Mouse (Mus musculus) gastrocnemius, adult 18-20 months (tissue): ENCODE measurements around the gene Gm49320. TPM values are rescaled to one million over a fixed set of nuclear protein-coding genes. Genes with fewer than 3 reads are reported as not detected.
A peak's percentile ranks its signal among the peaks of the same experiment; 100 is the strongest.
"Not testable (repeated sequence)": the region's sequence is repeated elsewhere in the genome, so short reads cannot be mapped to it uniquely, and the experiment has no call there.

Source experiments
- DNase-seq: peaks from one replicate; pipeline ENCODE4 v3.0.0; 2021; ENCODE audit warnings: low spot score
- total RNA-seq, 2 experiments: library from RNA; stranded (reverse); gene quantifications; 2 replicates each; pipeline ENCODE4 v1.2.3; 2021

Gene Gm49320
- total RNA-seq, 2 experiments from 2014 or later: 0.14 TPM; not detected in 1

GRCm38 (mm10) chr8:4226323-4226722 lies 12.3 kb upstream of the Gm49320 start:
- DNase-seq: no peak

GRCm38 (mm10) chr8:4226739-4227347 lies 11.8 kb upstream of the Gm49320 start, which contains the start of gene Lrrc8e:
TSS of gene Lrrc8e (plus strand) at chr8:4226827.
- DNase-seq: no peak

GRCm38 (mm10) chr8:4227919-4228318 lies 10.7 kb upstream of the Gm49320 start:
- DNase-seq: no peak

- no peak for DNase-seq
Measured at GRCm38 (mm10) chr8:4229784-4230183, 8.9 kb upstream of the Gm49320 start.

- no peak for DNase-seq
Measured at GRCm38 (mm10) chr8:4230612-4231351, 7.9 kb upstream of the Gm49320 start.

- peak; percentile 38 for DNase-seq
Measured at GRCm38 (mm10) chr8:4237814-4238433, 741 bp upstream of the Gm49320 start.

GRCm38 (mm10) chr8:4239193-4239890 lies 677 bp downstream of the Gm49320 start:
- DNase-seq: no peak

- DNase-seq: no peak
Measured at GRCm38 (mm10) chr8:4245061-4245460, 6.4 kb downstream of the Gm49320 start.

GRCm38 (mm10) chr8:4245737-4246136 lies 7.1 kb downstream of the Gm49320 start:
- no peak for DNase-seq

GRCm38 (mm10) chr8:4247241-4247640 lies 8.6 kb downstream of the Gm49320 start:
- DNase-seq: no peak

- DNase-seq: no peak
Measured at GRCm38 (mm10) chr8:4247951-4248540, 9.4 kb downstream of the Gm49320 start, which contains the start of gene Tgfbr3l. TSS of gene Tgfbr3l (plus strand) at chr8:4248214.

GRCm38 (mm10) chr8:4249213-4249612 lies 10.5 kb downstream of the Gm49320 start:
- DNase-seq: no peak

- peak; percentile 78 for DNase-seq
Measured at GRCm38 (mm10) chr8:4250306-4250970, 11.8 kb downstream of the Gm49320 start.

GRCm38 (mm10) chr8:4252116-4252760 lies 13.6 kb downstream of the Gm49320 start:
- no peak for DNase-seq

GRCm38 (mm10) chr8:4252934-4253841 lies 14.5 kb downstream of the Gm49320 start, which contains the start of gene Snapc2:
TSS of gene Snapc2 (plus strand) at chr8:4253080.
- peak; percentile 95 for DNase-seq

- no peak for DNase-seq
Measured at GRCm38 (mm10) chr8:4254001-4254400, 15.3 kb downstream of the Gm49320 start.

- DNase-seq: not testable (repeated sequence)
Measured at GRCm38 (mm10) chr8:4255471-4255870, 16.8 kb downstream of the Gm49320 start.

GRCm38 (mm10) chr8:4256911-4257310 lies 18.2 kb downstream of the Gm49320 start:
- no peak for DNase-seq

GRCm38 (mm10) chr8:4257350-4257749 lies 18.7 kb downstream of the Gm49320 start:
- DNase-seq: no peak
